Mouse (Mus musculus): ENCODE measurements at regions not wholly inside any gene's neighbourhood (a gene's known extent, or its start where the extent isn't known, plus 50 kb on each side); places are given as distances from the start of the nearest gene placed in this dataset.
"Not testable (repeated sequence)": the region's sequence is repeated elsewhere in the genome, so short reads cannot be mapped to it uniquely, and the experiment has no call there.

DNA sequence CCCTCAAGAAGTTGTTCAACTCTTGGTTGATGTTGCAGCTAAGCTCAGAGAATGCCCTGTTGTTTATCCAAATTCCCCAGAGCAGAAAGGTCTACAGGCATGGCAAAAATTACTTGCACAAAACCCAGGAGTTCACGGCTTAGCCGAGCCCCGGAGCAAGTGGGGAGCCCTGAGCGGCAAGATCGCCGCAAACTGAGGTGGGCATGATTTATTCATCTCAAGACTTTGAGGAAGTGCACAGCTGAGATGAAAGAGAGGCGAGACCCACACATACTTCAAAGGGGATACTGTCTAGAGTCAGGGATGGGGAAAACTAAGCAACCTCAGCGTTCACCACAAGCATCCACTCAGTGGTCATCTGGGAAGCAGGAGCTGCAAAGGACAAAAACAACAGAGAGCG, 355.3 kb upstream of the Cdh4 start:
- intact Hi-C loops (cut with DNase I) = no loop called here

GRCm38 (mm10) chr2:179091480-179091879, 350.8 kb upstream of the Cdh4 start:
- intact Hi-C loops (cut with DNase I) = no loop called here

DNA sequence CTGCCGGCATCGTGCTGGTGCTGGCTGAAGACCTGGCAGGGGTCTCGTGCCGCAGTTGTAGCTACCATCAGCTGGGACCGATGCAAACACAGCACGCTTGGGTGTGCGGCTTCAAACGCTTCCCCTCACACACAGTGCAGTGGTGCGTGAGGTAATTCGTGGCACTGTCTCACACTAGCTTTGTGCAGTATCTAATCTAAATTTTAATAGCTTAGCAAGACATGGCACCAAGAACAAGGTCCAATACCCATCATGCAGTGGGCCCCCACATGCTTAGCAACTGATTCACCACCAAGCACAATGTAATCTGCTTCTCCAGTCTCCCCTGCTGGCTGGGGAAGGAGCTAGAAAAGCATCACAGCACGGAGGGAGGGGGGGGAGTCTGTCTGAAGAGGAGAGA, 348.2 kb upstream of the Cdh4 start:
- intact Hi-C loops (cut with DNase I) = no loop called here

GRCm38 (mm10) chr2:179095981-179096380, 346.2 kb upstream of the Cdh4 start:
- intact Hi-C loops (cut with DNase I) = no loop called here

DNA sequence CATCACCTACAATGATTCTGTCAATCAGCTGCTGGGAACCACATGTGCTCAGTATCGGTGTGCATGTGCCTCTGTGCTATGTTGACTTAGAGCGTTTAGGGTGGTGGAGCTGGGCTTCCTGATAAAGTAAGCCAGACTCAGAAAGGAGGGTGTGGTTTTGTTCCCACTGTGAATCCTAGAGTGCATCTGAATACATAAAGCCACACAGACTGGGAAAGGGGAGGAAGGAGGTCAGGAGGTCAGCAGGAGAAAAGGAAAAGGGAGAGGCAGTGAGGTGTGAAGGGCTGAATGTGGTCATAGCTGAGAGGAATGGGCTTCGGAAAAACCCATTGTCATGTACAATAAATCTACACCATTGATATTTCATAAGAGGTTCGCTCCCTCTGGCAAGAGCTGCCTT, 345.4 kb upstream of the Cdh4 start:
- intact Hi-C loops (cut with DNase I) = no loop called here

DNA sequence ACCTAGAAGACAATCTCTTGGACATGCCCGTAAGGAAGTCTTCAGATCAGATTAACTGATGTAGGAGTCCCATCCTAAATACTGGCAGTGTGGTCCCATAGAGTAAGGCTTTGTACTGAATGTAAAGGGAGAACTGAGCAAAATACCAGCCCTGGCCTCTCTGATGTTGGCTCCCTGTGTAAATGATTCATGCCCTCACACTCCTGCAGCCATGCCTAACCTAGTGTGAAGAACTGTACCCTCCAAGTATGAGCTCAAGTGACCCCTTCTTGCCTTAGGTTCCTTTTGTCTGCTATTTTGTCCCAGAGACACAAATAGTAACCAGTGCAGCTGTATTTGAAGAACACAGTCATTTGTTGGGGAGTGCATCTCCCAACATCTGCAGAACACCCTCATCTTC, 342.4 kb upstream of the Cdh4 start:
- intact Hi-C loops (cut with DNase I) = no loop called here

GRCm38 (mm10) chr2:179103114-179103513, 339.1 kb upstream of the Cdh4 start:
- intact Hi-C loops (cut with DNase I) = no loop called here

- intact Hi-C loops (cut with DNase I) = no loop called here
Measured at GRCm38 (mm10) chr2:179112951-179113350, 329.3 kb upstream of the Cdh4 start.

DNA sequence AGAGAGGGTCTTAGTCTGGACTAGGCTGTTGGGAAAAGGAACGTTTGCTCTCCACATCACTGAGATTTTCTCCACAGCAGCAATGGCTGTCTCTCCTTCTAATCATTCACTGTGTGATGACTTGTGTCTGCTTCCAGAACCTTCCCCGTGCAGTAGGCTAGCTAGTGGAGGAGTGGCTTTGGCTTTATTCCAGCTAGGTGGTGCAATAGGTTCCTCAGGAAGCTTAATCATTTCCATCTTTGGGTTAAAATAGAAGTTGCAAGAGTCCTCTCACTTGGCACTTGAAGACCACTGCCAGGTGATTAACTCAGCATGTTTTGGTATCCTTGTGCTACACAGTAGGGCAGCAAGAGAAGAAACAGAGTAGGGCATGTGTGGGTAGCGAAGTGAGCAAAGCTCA, 314.2 kb upstream of the Cdh4 start:
- intact Hi-C loops (cut with DNase I) = no loop called here

DNA sequence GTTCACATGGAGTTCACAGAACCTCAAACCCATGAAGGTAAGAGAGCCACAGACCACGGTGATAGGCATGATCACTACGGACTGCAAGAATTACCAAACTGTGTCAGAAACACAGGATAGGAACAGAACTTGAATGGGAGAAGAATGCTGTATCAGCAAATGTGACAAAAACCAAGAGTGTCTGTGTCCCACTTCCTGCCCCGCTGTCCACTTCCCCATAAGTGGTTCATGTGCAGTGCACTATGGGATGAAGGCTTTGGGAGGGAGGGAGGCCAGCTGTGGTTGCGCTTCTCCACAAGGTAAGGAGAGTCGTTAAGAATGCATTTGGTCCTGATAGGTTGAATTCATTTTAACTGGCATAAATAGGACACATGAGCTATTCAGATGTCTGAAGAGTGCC, 313.8 kb upstream of the Cdh4 start:
- intact Hi-C loops (cut with DNase I) = no loop called here

GRCm38 (mm10) chr2:179131004-179131403, 311.2 kb upstream of the Cdh4 start:
- intact Hi-C loops (cut with DNase I) = no loop called here

DNA sequence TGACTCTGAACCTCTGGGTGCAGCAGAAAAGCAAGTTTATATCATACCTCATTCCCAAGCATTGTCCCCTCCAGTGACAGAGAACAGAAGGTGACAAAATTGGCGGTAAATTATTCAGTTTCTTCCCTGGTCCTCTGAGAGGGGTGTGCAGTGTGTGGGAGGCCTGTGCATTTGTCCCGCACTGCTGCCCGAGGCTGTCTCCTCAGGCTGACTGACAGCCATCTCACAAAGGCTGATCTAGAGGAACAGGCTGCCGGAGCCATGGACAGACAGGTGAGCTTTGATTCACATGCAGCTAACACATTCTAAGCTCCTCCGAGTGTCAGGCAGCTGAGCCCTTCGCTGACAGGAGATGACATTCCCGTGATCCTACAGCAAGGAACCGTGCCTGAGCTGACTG, 299.9 kb upstream of the Cdh4 start:
- intact Hi-C loops (cut with DNase I) = no loop called here

DNA sequence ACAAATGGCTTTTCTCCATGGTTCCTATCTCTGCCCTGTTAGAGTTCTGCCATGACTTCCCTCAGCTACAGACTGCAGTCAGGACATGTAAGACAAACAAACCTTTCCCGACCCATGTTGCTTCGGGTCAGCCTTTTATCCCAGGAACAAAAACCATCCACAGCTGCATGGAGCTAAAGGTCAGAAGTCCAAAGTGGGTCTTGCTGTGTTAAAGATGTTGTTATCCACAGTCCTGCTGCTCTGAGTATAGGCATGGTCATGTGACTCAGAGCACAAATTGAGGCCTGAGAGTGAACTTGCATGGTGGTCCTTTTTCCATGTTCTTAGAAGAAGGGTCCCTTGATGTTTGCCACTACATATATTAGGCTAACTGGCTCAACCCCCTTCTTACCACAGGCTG, 296.5 kb upstream of the Cdh4 start:
- intact Hi-C loops (cut with DNase I) = no loop called here

- intact Hi-C loops (cut with DNase I) = no loop called here
Measured at GRCm38 (mm10) chr2:179146274-179146673, 296.0 kb upstream of the Cdh4 start.

DNA sequence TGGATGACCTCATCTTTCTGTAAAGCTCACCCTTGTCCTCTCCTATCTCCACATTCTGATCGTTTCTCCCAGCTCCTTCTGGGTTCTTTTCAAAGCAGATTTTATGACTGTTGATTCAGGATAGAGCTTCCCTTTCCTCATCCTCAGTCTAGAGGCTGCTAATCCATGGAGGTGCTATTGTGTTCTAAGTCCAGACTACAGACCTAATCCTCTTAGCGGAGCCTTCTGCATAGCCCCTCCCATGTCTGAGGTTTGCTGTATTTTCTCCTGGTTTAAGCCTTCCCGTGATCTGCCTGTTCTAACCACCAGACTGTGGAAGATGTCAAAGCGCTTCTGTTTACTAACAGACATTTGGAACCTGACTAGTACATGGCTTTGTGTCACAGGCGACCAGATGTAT, 294.0 kb upstream of the Cdh4 start:
- intact Hi-C loops (cut with DNase I) = no loop called here

DNA sequence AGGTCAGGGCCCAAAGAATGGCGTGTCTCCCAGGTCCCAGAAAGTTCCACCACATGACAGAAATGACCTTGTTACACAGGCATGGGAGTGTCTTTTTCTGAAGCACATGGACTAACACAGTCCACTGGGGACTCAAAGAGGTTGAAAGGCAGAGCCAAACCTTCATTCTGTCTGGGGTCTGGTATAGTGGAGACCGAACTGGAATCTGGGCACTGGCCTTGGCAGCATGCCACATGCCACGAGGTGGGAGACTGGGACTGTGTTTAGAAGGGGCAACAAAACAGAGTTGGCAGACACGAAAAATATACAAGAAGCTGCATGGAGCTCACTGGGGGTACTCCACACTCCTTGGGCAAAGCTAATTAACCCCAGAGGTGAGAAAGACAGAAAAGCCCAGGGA, 293.6 kb upstream of the Cdh4 start:
- intact Hi-C loops (cut with DNase I) = no loop called here

GRCm38 (mm10) chr2:179158881-179159280, 283.4 kb upstream of the Cdh4 start:
- intact Hi-C loops (cut with DNase I) = no loop called here

DNA sequence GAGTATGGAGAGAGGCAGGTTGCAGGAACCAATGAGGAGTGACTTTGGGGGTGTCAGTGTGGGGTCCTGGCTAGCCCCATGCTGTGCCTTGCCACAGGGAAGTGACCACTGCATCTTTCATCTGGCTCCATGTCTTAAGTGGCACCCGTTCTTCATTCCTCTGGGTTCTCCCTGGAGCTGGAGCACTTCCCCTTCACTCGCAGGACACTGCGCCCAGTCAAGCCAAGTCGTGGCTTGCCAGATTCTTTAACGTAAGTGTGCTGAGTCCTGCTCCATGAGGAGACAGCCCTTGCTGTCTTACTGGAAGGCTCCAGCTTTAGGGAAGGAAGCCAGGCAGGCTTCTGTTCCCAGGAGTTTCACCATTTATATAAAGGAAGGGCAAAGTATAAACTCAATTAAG, 279.1 kb upstream of the Cdh4 start:
- intact Hi-C loops (cut with DNase I) = no loop called here

DNA sequence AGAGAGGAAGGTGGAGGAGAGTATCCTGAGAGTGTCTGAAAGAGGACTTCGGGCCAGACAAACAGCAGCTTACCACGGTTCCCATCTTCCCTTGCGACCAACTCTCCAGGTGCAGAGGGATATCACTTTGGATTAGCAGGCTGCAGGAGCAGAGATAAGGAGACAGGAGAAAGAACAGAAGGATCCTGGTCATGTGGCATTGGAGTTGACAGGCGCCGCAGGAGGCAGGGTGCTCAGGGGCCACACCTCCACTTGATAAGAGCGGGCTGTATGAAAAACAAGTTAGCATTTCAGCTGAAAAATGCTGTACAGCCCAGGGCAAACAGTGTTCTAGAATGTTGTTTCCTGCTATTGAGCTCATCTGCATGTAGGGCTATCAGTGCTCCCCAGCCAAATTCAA, 272.1 kb upstream of the Cdh4 start:
- intact Hi-C loops (cut with DNase I) = no loop called here

GRCm38 (mm10) chr2:179170608-179171007, 271.6 kb upstream of the Cdh4 start:
- intact Hi-C loops (cut with DNase I) = no loop called here

DNA sequence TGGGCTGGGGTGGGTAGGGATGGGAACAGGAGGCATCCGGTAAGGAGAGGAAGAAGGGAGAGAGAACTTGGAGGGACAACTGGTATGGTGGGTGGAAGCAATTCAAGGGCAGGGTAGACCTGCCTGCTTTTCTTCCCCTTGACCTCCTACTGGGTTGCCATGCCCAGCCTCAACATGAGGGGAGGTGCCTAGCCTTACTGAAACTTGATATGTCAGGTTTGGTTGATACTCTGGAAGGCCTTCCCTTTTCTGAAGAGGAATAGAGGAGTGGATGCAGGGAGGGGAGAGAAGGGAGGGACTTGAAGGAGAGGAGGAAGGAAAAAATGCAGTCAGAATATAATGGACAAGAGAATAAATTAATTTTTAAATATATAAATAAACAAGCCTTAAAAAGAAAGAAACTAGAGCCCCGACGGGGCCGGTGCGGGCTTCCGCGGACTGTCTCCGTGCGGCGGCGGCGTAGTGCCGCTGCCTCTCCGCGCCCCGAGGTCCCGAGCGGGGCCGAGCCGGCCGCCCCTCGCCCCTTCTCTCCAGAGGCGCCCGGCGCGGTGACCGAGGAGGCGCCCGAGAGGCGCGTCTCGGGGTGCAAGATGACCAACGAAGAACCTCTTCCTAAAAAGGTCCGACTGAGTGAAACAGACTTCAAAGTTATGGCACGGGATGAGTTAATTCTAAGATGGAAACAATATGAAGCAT, 265.2 kb upstream of the Cdh4 start:
- intact Hi-C loops (cut with DNase I) = not testable (repeated sequence)

DNA sequence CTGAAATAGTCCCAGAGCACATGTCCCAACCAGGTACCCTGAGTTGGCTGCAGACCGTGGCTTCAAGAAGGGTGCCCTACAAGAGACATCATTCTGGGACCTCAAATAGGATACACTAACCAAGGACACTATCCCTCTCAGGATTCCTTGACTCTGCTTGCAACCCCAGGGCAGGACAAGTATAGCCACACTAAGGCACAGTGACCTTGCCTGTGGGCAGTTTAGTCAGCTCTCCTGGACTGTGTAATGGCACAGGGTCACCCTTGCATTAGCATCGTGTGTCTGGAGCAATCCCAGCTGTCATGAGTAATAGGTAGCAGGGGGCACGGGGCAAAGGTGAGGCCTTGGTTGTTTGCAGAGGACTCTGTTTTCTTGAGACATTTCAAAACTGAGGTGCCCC, 260.9 kb upstream of the Cdh4 start:
- intact Hi-C loops (cut with DNase I) = no loop called here

- intact Hi-C loops (cut with DNase I) = no loop called here
Measured at GRCm38 (mm10) chr2:179182123-179182522, 260.1 kb upstream of the Cdh4 start.

Data from adrenal gland (tissue).